Mouse (Mus musculus) liver, embryonic 14 days (tissue): ENCODE data around the gene Txk. TPM values are rescaled to one million over a fixed set of nuclear protein-coding genes. Genes with fewer than 3 reads are reported as not detected.

ENCODE experiments used
- polyA plus RNA-seq: library from polyadenylated mRNA; depleted of rRNA; stranded (reverse); fragments of >200 nt; gene quantifications from 2 replicates; pipeline ENCODE4 v1.2.3, GENCODE M21; 2012; rRNA removed

Txk gene
- 0.02 and 0.06 TPM in 2 replicates for polyA plus RNA-seq

DNA sequence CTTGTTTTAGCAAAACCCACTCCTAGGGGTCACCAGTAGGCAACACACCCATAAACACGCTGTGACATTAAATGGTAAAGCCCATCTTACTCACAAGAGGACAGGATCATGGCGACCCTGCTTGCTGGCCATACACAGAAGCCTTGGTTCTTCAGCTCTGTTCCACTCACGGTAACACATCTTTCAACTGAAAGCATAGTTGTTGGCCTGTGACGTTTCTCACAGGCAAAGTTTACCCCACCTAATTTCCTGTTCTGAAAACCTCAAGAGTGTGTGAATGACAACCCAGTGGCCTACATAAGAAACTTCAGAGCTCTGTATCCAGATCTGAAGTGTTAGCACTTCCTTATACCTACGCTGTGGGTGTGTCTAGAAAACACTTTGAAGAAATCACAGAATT lies at the start of gene Txk:
Gene Txk, minus strand, starts transcription at position 193 of the 400 bp plus-strand sequence.

DNA sequence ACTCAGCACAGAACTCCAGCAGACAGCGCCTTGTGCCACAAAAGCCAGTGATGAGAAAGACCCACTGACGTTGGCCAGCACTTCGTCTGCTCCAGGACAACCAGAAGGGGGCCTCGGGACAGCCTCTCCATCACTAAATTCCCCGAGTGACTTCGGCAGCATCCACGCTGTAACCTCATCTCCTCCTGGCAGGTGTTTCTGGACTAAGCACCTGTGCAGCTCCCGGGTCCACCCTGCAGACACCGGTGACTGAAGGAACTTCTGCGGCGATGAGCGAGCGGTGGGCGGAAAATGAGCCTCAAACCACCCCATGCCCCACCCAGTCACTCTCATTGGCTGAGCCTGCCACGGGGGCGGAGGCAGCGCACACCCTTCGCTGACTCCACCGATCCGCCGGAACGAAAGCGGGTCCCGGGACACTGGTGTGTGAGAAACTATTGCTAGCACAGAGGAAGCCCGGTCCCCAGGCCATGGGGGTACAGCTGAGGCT lies 105.1 kb downstream of the Txk start, which contains the start of gene Nipal1:
Gene Nipal1, plus strand, starts transcription at position 378 of the 490 bp plus-strand sequence.

Other genes with a start within 250 kb of the Txk start
- gene Corin, start 248.3 kb downstream of the Txk start, polyA plus RNA-seq: 0.05 and 0.19 TPM in 2 replicates
- gene Nfxl1, start 193.1 kb downstream of the Txk start, polyA plus RNA-seq: 6.8 and 8.7 TPM in 2 replicates
- gene Zar1, start 171.5 kb downstream of the Txk start, polyA plus RNA-seq: not detected in 2 replicates
- gene Gm5868, start 165.2 kb downstream of the Txk start, polyA plus RNA-seq: not detected in 2 replicates
- not detected in 2 replicates for gene Cnga1, start 108.5 kb downstream of the Txk start, polyA plus RNA-seq
- gene Nipal1, start 105.0 kb downstream of the Txk start, polyA plus RNA-seq: 1.7 and 2.2 TPM in 2 replicates
- gene Tec, start 115.7 kb upstream of the Txk start, polyA plus RNA-seq: 2.1 and 2.5 TPM in 2 replicates
- 4.8 and 5.1 TPM in 2 replicates for gene Slain2, start 161.5 kb upstream of the Txk start, polyA plus RNA-seq
- gene Gm10135, start 221.9 kb upstream of the Txk start, polyA plus RNA-seq: not detected in 2 replicates